Mouse (Mus musculus) thymus, adult 2 months (tissue): ENCODE data around the gene Rangap1.

ENCODE experiments used
- CTCF ChIP-seq: fragments of 200-500 bp; IDR thresholded peaks from 2 replicates; pipeline ENCODE4 v1.5.1; 2012; ENCODE audit warnings: mild to moderate bottlenecking, control low read depth, low read length, moderate library complexity, borderline replicate concordance; ENCODE audit not compliant: control insufficient read depth, poor library complexity, insufficient read depth; ENCODE audit errors: extremely low read depth
- POLR2A ChIP-seq: fragments of 200-500 bp; IDR thresholded peaks from 2 replicates; pipeline ENCODE4 v1.6.1; 2012; ENCODE audit warnings: mild to moderate bottlenecking, low read length, control low read depth, moderate library complexity; ENCODE audit not compliant: control insufficient read depth, poor library complexity, insufficient read depth; ENCODE audit errors: extremely low read depth

- TF ChIP-seq CTCF, result no peak
- TF ChIP-seq POLR2A, result no peak
Measured at GRCm38 (mm10) chr15:81698532-81698931, 46.8 kb downstream of the Rangap1 start.
